In genomic region chr14:7803874-7804557, GRCm38 (mm10) we compare ENCODE assay signal across 18 mouse cellular contexts. TPM values are rescaled to one million over a fixed set of nuclear protein-coding genes. Genes with fewer than 3 reads are reported as not detected.
A peak's percentile ranks its signal among the peaks of the same experiment; 100 is the strongest.
DNase-seq lines count a peak whose midpoint lies in the region; ATAC-seq and TF ChIP-seq lines count a peak whose summit lies in the region.
"Had no signal": no experiment of that assay in that cellular context is flagged by ENCODE, and none has a peak within 500 bp of the region (broad histone marks: within the 10 kb centered on the region; RNA-seq: fewer than 3 reads in every experiment).

No protein-coding gene starts in this region.

- H3K9me3 ChIP-seq in forebrain, embryonic 16.5 days (ENCODE audit: control insufficient read depth, low read length) = no peaks in the 10 kb centered on the region
- H3K9me3 ChIP-seq in forebrain, embryonic 14.5 days (replicated peaks; ENCODE audit: control insufficient read depth, low read length) = no peaks in the 10 kb centered on the region
- H3K9me3 ChIP-seq: liver, embryonic 15.5 days had no signal

- DNase-seq in forebrain, embryonic 14.5 days (ENCODE audit: low spot score) = no peak
- DNase-seq in 416B (ENCODE audit: low read depth) = peak; percentile 63
- DNase-seq in cerebellum, postnatal 25 days = peak; percentile 62 to 70
- DNase-seq in left cerebral cortex, adult 9 months (ENCODE audit: low spot score in 2 of 2) = no peak
- DNase-seq in layer of hippocampus, adult 18-20 months (ENCODE audit: low spot score in 2 of 2) = no peak
- no peak for DNase-seq in kidney, postnatal 4 days
- DNase-seq: heart, adult 18-20 months; heart, postnatal 10 days; kidney, adult 18-20 months; lung, postnatal 4 days; thymus, postnatal 36 days had no signal

- TF ChIP-seq CTCF in bone marrow macrophage, adult 2 months (IDR thresholded peaks at IDR 0.05; ENCODE audit: low read depth, low read length) = no peak

- H3K27ac ChIP-seq in forebrain, embryonic 16.5 days (ENCODE audit: low read length) = no peak overlapping the region
- H3K27ac ChIP-seq in forebrain, embryonic 14.5 days (ENCODE audit: low read depth, low read length) = no peak overlapping the region
- H3K27ac ChIP-seq in bone marrow macrophage, adult 2 months (ENCODE audit: insufficient read depth, low read depth, low read length) = peak overlapping the region; percentile 27
- H3K27ac ChIP-seq: embryonic facial prominence, embryonic 13.5 days; liver, embryonic 15.5 days had no signal

- no peak overlapping the region for H3K4me3 ChIP-seq in forebrain, embryonic 16.5 days (replicated peaks; ENCODE audit: low read length)
- H3K4me3 ChIP-seq in forebrain, embryonic 14.5 days (ENCODE audit: low read depth, low read length) = no peak overlapping the region
- peak overlapping the region; percentile 26 for H3K4me3 ChIP-seq in bone marrow macrophage, adult 2 months (ENCODE audit: insufficient read depth, low read length)
- H3K4me3 ChIP-seq: embryonic facial prominence, embryonic 13.5 days; liver, embryonic 15.5 days; myocyte had no signal

- ATAC-seq in forebrain, embryonic 16.5 days = peak; percentile 43; the same call in 1 of the 2 replicates
- no peak for ATAC-seq in forebrain, embryonic 14.5 days

- 75% methylated on average over 4 of the region's 4 CpGs for WGBS in forebrain, embryonic 16.5 days
- 74% methylated on average over 4 of the region's 4 CpGs for WGBS in forebrain, embryonic 14.5 days

- H3K9ac ChIP-seq in forebrain, embryonic 16.5 days (replicated peaks; ENCODE audit: low read depth, low read length) = no peak overlapping the region
- no peak overlapping the region for H3K9ac ChIP-seq in forebrain, embryonic 14.5 days (ENCODE audit: low read length)
- H3K9ac ChIP-seq: embryonic facial prominence, embryonic 13.5 days; liver, embryonic 15.5 days had no signal

- H3K4me2 ChIP-seq in forebrain, embryonic 16.5 days (ENCODE audit: low read length) = no peak overlapping the region
- no peak overlapping the region for H3K4me2 ChIP-seq in forebrain, embryonic 14.5 days (ENCODE audit: low read length)
- H3K4me2 ChIP-seq: embryonic facial prominence, embryonic 13.5 days; liver, embryonic 15.5 days had no signal

- TF ChIP-seq POLR2A in bone marrow macrophage, adult 2 months (IDR thresholded peaks at IDR 0.05; ENCODE audit: borderline replicate concordance, low read depth, low read length) = no peak

- H3K4me1 ChIP-seq in forebrain, embryonic 16.5 days (replicated peaks; ENCODE audit: control insufficient read depth, insufficient read depth, low read length) = no peaks in the 10 kb centered on the region
- no peaks in the 10 kb centered on the region for H3K4me1 ChIP-seq in forebrain, embryonic 14.5 days (ENCODE audit: control insufficient read depth, insufficient read depth, low read length)
- peaks cover 16% of the 10 kb centered on the region for H3K4me1 ChIP-seq in bone marrow macrophage, adult 2 months (ENCODE audit: control insufficient read depth, insufficient read depth, low read length)
- H3K4me1 ChIP-seq: liver, embryonic 15.5 days had no signal

- H3K36me3 ChIP-seq in forebrain, embryonic 16.5 days (ENCODE audit: control insufficient read depth, insufficient read depth) = no peaks in the 10 kb centered on the region
- no peaks in the 10 kb centered on the region for H3K36me3 ChIP-seq in forebrain, embryonic 14.5 days (ENCODE audit: control insufficient read depth, insufficient read depth, low read length)
- H3K36me3 ChIP-seq: embryonic facial prominence, embryonic 13.5 days; liver, embryonic 15.5 days had no signal

- no peaks in the 10 kb centered on the region for H3K27me3 ChIP-seq in forebrain, embryonic 16.5 days (replicated peaks; ENCODE audit: control insufficient read depth, insufficient read depth, low read length)
- no peaks in the 10 kb centered on the region for H3K27me3 ChIP-seq in forebrain, embryonic 14.5 days (replicated peaks; ENCODE audit: control insufficient read depth, insufficient read depth, low read length)
- H3K27me3 ChIP-seq: embryonic facial prominence, embryonic 13.5 days; liver, embryonic 15.5 days had no signal

RNA-seq across cellular contexts. Expression of gene Gm26661, which starts 12.6 kb away (rescaled TPM):
- not detected in 2 replicates for polyA plus RNA-seq in forebrain, embryonic 16.5 days (2015; fragmentation: Nextera tagmentation; extraction: Ambion mirVana)
- polyA plus RNA-seq in forebrain, embryonic 14.5 days (2014; fragmentation: Nextera tagmentation; extraction: Ambion mirVana) = not detected in 2 replicates
- not detected in 2 replicates for polyA plus RNA-seq in bone marrow macrophage, adult 2 months (2012; ENCODE audit: insufficient read depth, insufficient read length, missing spikeins)
- not detected for total RNA-seq in layer of hippocampus, adult 18-20 months (2021)
- total RNA-seq: heart, adult 18-20 months; heart, postnatal 10 days; left cerebral cortex, postnatal 10 days had no signal
- polyA plus RNA-seq: embryonic facial prominence, embryonic 13.5 days; liver, embryonic 15.5 days; myocyte; stomach, embryonic 16.5 days had no signal

RNA-seq across cellular contexts. Expression of gene Flnb, which starts 13.7 kb away (rescaled TPM):
- 10.5 and 16.2 TPM in 2 replicates for polyA plus RNA-seq in forebrain, embryonic 16.5 days (2015; fragmentation: Nextera tagmentation; extraction: Ambion mirVana)
- polyA plus RNA-seq in forebrain, embryonic 14.5 days (2014; fragmentation: Nextera tagmentation; extraction: Ambion mirVana) = 6.8 and 8.0 TPM in 2 replicates
- 4.8 and 6.5 TPM in 2 replicates for polyA plus RNA-seq in bone marrow macrophage, adult 2 months (2012; ENCODE audit: insufficient read depth, insufficient read length, missing spikeins)
- 10 to 100 TPM; 40.3 to 62.2 TPM for total RNA-seq in layer of hippocampus, adult 18-20 months (2021)

Comparison
In these comparisons a context has a peak if more than half of its experiments do, and no peak if none do; other contexts are left out.
1. DNase-seq: peak in 416B (single experiment) and cerebellum, postnatal 25 days (2 of 2); none in forebrain, embryonic 14.5 days (single experiment), left cerebral cortex, adult 9 months (0 of 2), layer of hippocampus, adult 18-20 months (0 of 2) and kidney, postnatal 4 days (0 of 2).